Comparison of ENCODE assay signal across 8 mouse cellular contexts in genomic region chr3:86224314-86224563, GRCm38 (mm10). TPM values are rescaled to one million over a fixed set of nuclear protein-coding genes. Genes with fewer than 3 reads are reported as not detected.
DNase-seq lines count a peak whose midpoint lies in the region; ATAC-seq and TF ChIP-seq lines count a peak whose summit lies in the region.

No protein-coding gene starts in this region.

- no peaks in the 10 kb centered on the region for H3K36me3 ChIP-seq in kidney, embryonic 14.5 days (ENCODE audit: control insufficient read depth, insufficient read depth, low read length)
- peaks cover 0 to 12% of the 10 kb centered on the region in 2 experiments; a peak in 2 of 4 replicates for H3K36me3 ChIP-seq in MEL (ENCODE audit: control insufficient read depth in 1 of 2, insufficient read depth in 2 of 2, low read length in 2 of 2)
- no peaks in the 10 kb centered on the region for H3K36me3 ChIP-seq in hindbrain, embryonic 12.5 days
- H3K36me3 ChIP-seq in midbrain, embryonic 13.5 days = no peaks in the 10 kb centered on the region

- peak; percentile 23 to 37; a peak in 2 of 4 replicates for TF ChIP-seq POLR2A in MEL (IDR thresholded peaks at IDR 0.05; ENCODE audit: control insufficient read depth in 1 of 2, insufficient read depth in 1 of 2, low read depth in 1 of 2, low read length in 2 of 2, poor library complexity in 1 of 2)

- ATAC-seq in kidney, embryonic 14.5 days (ENCODE audit: low FRiP score, low TSS enrichment) = no peak
- peak; percentile 75; the same call in 1 of the 2 replicates for ATAC-seq in hindbrain, embryonic 12.5 days (ENCODE audit: low FRiP score)
- ATAC-seq in midbrain, embryonic 13.5 days = no peak

- no peak for TF ChIP-seq RAD21 in MEL (IDR thresholded peaks at IDR 0.05; ENCODE audit: low read depth, low read length)

- H3K4me3 ChIP-seq in kidney, embryonic 14.5 days (ENCODE audit: low read length) = peak overlapping the region; percentile 90
- H3K4me3 ChIP-seq in MEL (ENCODE audit: control insufficient read depth in 1 of 2, insufficient read depth in 1 of 2, low read depth in 2 of 2, low read length in 2 of 2) = peak overlapping the region; percentile 86 to 90
- peak overlapping the region; percentile 86 for H3K4me3 ChIP-seq in hindbrain, embryonic 12.5 days
- H3K4me3 ChIP-seq in midbrain, embryonic 13.5 days (replicated peaks) = peak overlapping the region; percentile 76

- H3K79me2 ChIP-seq in MEL (ENCODE audit: control insufficient read depth, insufficient read depth, low read length, poor library complexity) = peaks cover 13% of the 10 kb centered on the region

- no peak for DNase-seq in kidney, adult 11 months
- DNase-seq in MEL (ENCODE audit: low read depth, low spot score) = no peak
- no peak for DNase-seq in thymus, postnatal 14 days
- no peak for DNase-seq in urinary bladder, postnatal 25 days (ENCODE audit: low spot score)
- no peak for DNase-seq in left cerebral cortex, postnatal 36 days (ENCODE audit: low spot score in 2 of 2)

- H3K9me3 ChIP-seq in kidney, embryonic 14.5 days (ENCODE audit: control insufficient read depth, low read length) = no peaks in the 10 kb centered on the region
- no peaks in the 10 kb centered on the region for H3K9me3 ChIP-seq in MEL (replicated peaks; ENCODE audit: insufficient read depth, low read length)
- no peaks in the 10 kb centered on the region for H3K9me3 ChIP-seq in hindbrain, embryonic 12.5 days (replicated peaks)
- no peaks in the 10 kb centered on the region for H3K9me3 ChIP-seq in midbrain, embryonic 13.5 days

- no peaks in the 10 kb centered on the region for H3K4me1 ChIP-seq in kidney, embryonic 14.5 days (ENCODE audit: control insufficient read depth, insufficient read depth, low read length)
- no peaks in the 10 kb centered on the region; a peak in 3 of 4 replicates for H3K4me1 ChIP-seq in MEL (ENCODE audit: control insufficient read depth in 1 of 2, insufficient read depth in 2 of 2, low read length in 2 of 2)
- H3K4me1 ChIP-seq in hindbrain, embryonic 12.5 days = peaks cover 10% of the 10 kb centered on the region
- peaks cover 7% of the 10 kb centered on the region for H3K4me1 ChIP-seq in midbrain, embryonic 13.5 days (replicated peaks)

- no peaks in the 10 kb centered on the region for H3K27me3 ChIP-seq in kidney, embryonic 14.5 days (ENCODE audit: control insufficient read depth, insufficient read depth, low read length)
- H3K27me3 ChIP-seq in MEL (ENCODE audit: control insufficient read depth in 1 of 2, insufficient read depth in 2 of 2, low read length in 2 of 2) = no peaks in the 10 kb centered on the region
- 0 out of 2 replicates have a peak, but pooled peaks cover 5% of the 10 kb centered on the region for H3K27me3 ChIP-seq in hindbrain, embryonic 12.5 days
- H3K27me3 ChIP-seq in midbrain, embryonic 13.5 days = peaks cover 7% of the 10 kb centered on the region; the same call in 1 of the 2 replicates

- no peak for TF ChIP-seq EP300 in MEL (IDR thresholded peaks at IDR 0.05; ENCODE audit: low read depth in 1 of 2, low read length in 2 of 2)

- peak overlapping the region; percentile 89 for H3K9ac ChIP-seq in kidney, embryonic 14.5 days (ENCODE audit: low read depth, low read length)
- peak overlapping the region; percentile 99 for H3K9ac ChIP-seq in MEL (ENCODE audit: control insufficient read depth, low read depth, low read length, poor library complexity, severe bottlenecking)
- peak overlapping the region; percentile 88 for H3K9ac ChIP-seq in hindbrain, embryonic 12.5 days
- H3K9ac ChIP-seq in midbrain, embryonic 13.5 days (replicated peaks) = peak overlapping the region; percentile 84

- 1% methylated on average over 20 of the region's 28 CpGs for WGBS in kidney, embryonic 14.5 days
- WGBS in hindbrain, embryonic 12.5 days = 1% methylated on average over 28 of the region's 28 CpGs
- WGBS in midbrain, embryonic 13.5 days = under 1% methylated on average over 28 of the region's 28 CpGs

- intact Hi-C loops in left cerebral cortex, postnatal 36 days (cut with DNase I) = loop anchor here (2.0 kb wide), 1 partner anchor 81 kb away; the partner anchor contains the start of gene Rps3a1

- TF ChIP-seq CTCF in MEL (IDR thresholded peaks at IDR 0.05 in 2 of 3, conservative IDR thresholded peaks at IDR 0.05 in 1 of 3; ENCODE audit: control insufficient read depth in 1 of 3, insufficient read depth in 1 of 3, low read depth in 2 of 3, low read length in 3 of 3, poor library complexity in 1 of 3, severe bottlenecking in 1 of 3) = no peak

- peak overlapping the region; percentile 95 for H3K27ac ChIP-seq in kidney, embryonic 14.5 days (ENCODE audit: low read depth, low read length)
- H3K27ac ChIP-seq in MEL (ENCODE audit: control insufficient read depth, low read depth, low read length) = peak overlapping the region; percentile 86
- peak overlapping the region; percentile 90 for H3K27ac ChIP-seq in hindbrain, embryonic 12.5 days
- H3K27ac ChIP-seq in midbrain, embryonic 13.5 days = peak overlapping the region; percentile 91

- peak overlapping the region; percentile 87 for H3K4me2 ChIP-seq in kidney, embryonic 14.5 days (replicated peaks; ENCODE audit: low read depth, low read length)
- peak overlapping the region; percentile 73 for H3K4me2 ChIP-seq in hindbrain, embryonic 12.5 days (replicated peaks)
- peak overlapping the region; percentile 80 for H3K4me2 ChIP-seq in midbrain, embryonic 13.5 days (replicated peaks)

TF ChIP-seq in MEL, 35 proteins besides CTCF, POLR2A, EP300 and RAD21:
- no peak for TF ChIP-seq MYB (IDR thresholded peaks at IDR 0.05; ENCODE audit: low read depth, low read length)
- TF ChIP-seq MEF2A (IDR thresholded peaks at IDR 0.05; ENCODE audit: extremely low read depth, insufficient replicate concordance, low read depth, low read length, poor library complexity, severe bottlenecking) = no peak
- no peak for TF ChIP-seq NRF1 (IDR thresholded peaks at IDR 0.05; ENCODE audit: insufficient read depth, low read depth, low read length, poor library complexity, severe bottlenecking)
- 0 out of 2 replicates have a peak, but pooled peaks have one; percentile 31 for TF ChIP-seq ZMIZ1 (IDR thresholded peaks at IDR 0.05; ENCODE audit: low read depth, low read length)
- TF ChIP-seq NELFE (IDR thresholded peaks at IDR 0.05; ENCODE audit: low read depth, low read length) = peak; percentile 36; the same call in 1 of the 2 replicates
- TF ChIP-seq USF2 (IDR thresholded peaks at IDR 0.05; ENCODE audit: borderline replicate concordance in 1 of 2, insufficient read depth in 1 of 2, low read depth in 1 of 2, low read length in 2 of 2) = no peak

RNA-seq across cellular contexts. Expression of gene Lrba, which starts 0.2 kb away (rescaled TPM):
- polyA plus RNA-seq in kidney, embryonic 14.5 days (2014; fragmentation: Nextera tagmentation; extraction: Ambion mirVana) = 8.9 and 13.4 TPM in 2 replicates
- 10.9 and 14.8 TPM in 2 replicates for total RNA-seq in MEL (2012; rRNA removed)
- 10 to 100 TPM in 1 of 2 experiments, not detected in 1; 17.9 TPM for polyA plus RNA-seq in MEL (2012; ENCODE audit: insufficient read depth in 1 of 2, insufficient read length in 2 of 2, low read depth in 1 of 2, low replicate concordance in 2 of 2, missing spikeins in 1 of 2)
- 8.4 and 8.8 TPM in 2 replicates for polyA plus RNA-seq in hindbrain, embryonic 12.5 days (2016; fragmentation: Nextera tagmentation; extraction: Ambion mirVana)
- polyA plus RNA-seq in midbrain, embryonic 13.5 days (2015; fragmentation: Nextera tagmentation; extraction: Ambion mirVana) = 5.5 and 7.0 TPM in 2 replicates
- 10 to 100 TPM; 26.9 to 33.0 TPM for total RNA-seq in left cerebral cortex, postnatal 36 days (2021)
